Mouse (Mus musculus): ENCODE measurements around the gene Rpl10a. TPM values are rescaled to one million over a fixed set of nuclear protein-coding genes. Genes with fewer than 3 reads are reported as not detected.

The Rpl10a gene
- polyA plus RNA-seq, 1 experiment from 2014 or later: 733 TPM

DNA sequence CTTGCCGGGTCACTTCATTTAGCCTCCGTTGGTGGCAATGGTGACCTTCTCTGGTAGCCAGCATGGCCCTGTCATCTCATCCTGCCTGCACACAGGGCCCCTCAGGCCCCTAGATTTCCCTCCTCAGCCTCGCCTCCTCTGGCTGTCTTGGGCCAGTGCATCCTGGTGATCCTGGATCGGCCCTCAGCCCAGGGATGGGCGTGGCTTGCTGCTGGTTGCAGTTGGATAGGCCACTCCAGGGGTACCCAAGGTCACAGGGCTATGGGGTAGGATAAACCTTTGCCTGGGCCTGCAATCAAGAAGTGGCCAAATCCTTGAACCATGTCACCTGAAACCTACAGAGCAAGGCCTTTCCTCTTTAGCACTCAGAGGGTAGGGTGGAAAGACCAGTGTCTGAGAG is 41.3 kb upstream of the Rpl10a start:
- no peak for DNase-seq (ENCODE audit: low spot score)
- Histone ChIP-seq H3K4me2 (no peak overlapping the region), H3K9ac (ENCODE audit: low read depth, low read length) (no peak overlapping the region), H3K27ac (ENCODE audit: low read depth, low read length) (no peak overlapping the region), H3K4me1 (replicated peaks; ENCODE audit: control insufficient read depth, insufficient read depth, low read length) (peaks cover 28% of the 10 kb centered on the region), H3K27me3 (replicated peaks; ENCODE audit: control insufficient read depth, insufficient read depth, low read length) (no peaks in the 10 kb centered on the region), H3K9me3 (ENCODE audit: control insufficient read depth, low read length) (no peaks in the 10 kb centered on the region), H3K4me3 (ENCODE audit: low read depth, low read length) (no peak overlapping the region), H3K36me3 (ENCODE audit: control insufficient read depth, insufficient read depth, low read length) (no peaks in the 10 kb centered on the region; the same call in 1 of the 2 replicates)
- ATAC-seq (replicated peaks; ENCODE audit: low FRiP score): no peak
- WGBS: 65% methylated on average over 5 of the region's 5 CpGs

DNA sequence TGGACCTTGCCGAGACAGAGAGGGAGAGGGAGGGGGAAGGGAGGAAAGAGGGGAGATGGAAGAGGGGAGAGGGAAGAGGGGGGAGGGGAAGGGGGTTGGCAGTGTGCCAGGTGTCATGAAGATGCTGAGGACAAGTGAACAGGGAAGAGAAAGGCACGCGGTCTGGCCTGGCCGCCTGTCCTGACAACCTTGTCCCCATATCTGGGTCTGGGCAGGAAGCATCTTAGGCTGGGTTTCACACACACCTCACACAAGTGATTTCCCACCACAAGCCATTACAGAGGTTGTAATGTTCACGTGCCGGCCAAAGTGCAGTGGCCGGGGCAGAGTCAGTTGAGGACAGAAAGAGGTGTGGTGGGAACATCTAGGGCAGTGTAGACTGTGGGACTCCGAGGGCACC is 40.7 kb upstream of the Rpl10a start:
- Histone ChIP-seq H3K27ac (ENCODE audit: low read depth, low read length) (no peak overlapping the region), H3K9ac (ENCODE audit: low read depth, low read length) (no peak overlapping the region), H3K36me3 (ENCODE audit: control insufficient read depth, insufficient read depth, low read length) (peaks cover 3% of the 10 kb centered on the region; the same call in 1 of the 2 replicates), H3K4me1 (replicated peaks; ENCODE audit: control insufficient read depth, insufficient read depth, low read length) (peaks cover 28% of the 10 kb centered on the region), H3K4me3 (ENCODE audit: low read depth, low read length) (no peak overlapping the region), H3K9me3 (ENCODE audit: control insufficient read depth, low read length) (no peaks in the 10 kb centered on the region), H3K27me3 (replicated peaks; ENCODE audit: control insufficient read depth, insufficient read depth, low read length) (no peaks in the 10 kb centered on the region), H3K4me2 (no peak overlapping the region)
- ATAC-seq (replicated peaks; ENCODE audit: low FRiP score) (no peak), DNase-seq (ENCODE audit: low spot score) (no peak)
- 61% methylated on average over 8 of the region's 8 CpGs for WGBS

DNA sequence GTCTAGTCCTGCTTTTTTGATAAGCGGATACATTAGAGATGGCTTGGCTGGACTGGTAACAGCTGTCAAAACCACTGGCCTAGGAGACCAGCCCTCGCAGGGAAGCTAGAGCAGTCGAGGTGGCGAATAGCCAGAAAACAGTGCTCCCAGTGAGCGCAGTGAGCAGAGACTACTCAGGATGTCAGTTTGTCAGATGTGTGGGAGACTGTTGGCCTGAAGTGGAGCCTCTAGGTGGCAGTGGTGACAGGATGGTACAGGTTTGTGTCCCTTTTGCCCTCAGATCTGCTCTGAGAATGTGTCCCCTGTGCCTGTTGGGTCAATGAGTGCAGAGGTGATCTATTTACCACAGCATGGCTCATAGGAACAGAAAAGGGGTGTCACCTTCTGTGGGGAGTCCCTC is 40.3 kb upstream of the Rpl10a start:
- H3K9ac ChIP-seq (ENCODE audit: low read depth, low read length): no peak overlapping the region
- no peaks in the 10 kb centered on the region for H3K27me3 ChIP-seq (replicated peaks; ENCODE audit: control insufficient read depth, insufficient read depth, low read length)
- H3K27ac ChIP-seq (ENCODE audit: low read depth, low read length): no peak overlapping the region
- no peak overlapping the region for H3K4me3 ChIP-seq (ENCODE audit: low read depth, low read length)
- no peak overlapping the region for H3K4me2 ChIP-seq
- no peak; the same call in 1 of the 2 replicates for ATAC-seq (replicated peaks; ENCODE audit: low FRiP score)
- H3K9me3 ChIP-seq (ENCODE audit: control insufficient read depth, low read length): no peaks in the 10 kb centered on the region
- peaks cover 3% of the 10 kb centered on the region; the same call in 1 of the 2 replicates for H3K36me3 ChIP-seq (ENCODE audit: control insufficient read depth, insufficient read depth, low read length)
- peaks cover 28% of the 10 kb centered on the region for H3K4me1 ChIP-seq (replicated peaks; ENCODE audit: control insufficient read depth, insufficient read depth, low read length)
- DNase-seq (ENCODE audit: low spot score): no peak
- 78% methylated on average over 5 of the region's 5 CpGs for WGBS

DNA sequence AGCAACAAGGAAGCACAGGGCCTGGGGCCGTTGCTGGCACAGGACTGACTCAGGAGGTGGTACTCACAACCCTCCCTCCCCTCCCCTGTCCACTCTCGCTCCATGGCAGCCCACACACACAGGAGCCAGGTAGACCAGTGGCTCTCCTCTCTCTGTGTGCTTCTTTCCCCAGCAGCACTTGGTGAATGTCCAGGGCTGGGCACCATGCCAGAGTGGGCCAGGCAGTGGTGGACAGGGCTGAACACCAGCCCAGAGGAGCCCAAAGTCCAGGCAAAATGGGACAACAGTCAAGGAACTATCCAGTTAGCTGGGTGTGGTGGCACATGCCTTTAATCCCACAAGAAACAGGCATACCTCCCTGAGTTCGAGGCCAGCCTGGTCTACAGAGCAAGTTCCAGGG is 38.0 kb upstream of the Rpl10a start:
- H3K27ac ChIP-seq (ENCODE audit: low read depth, low read length): no peak overlapping the region
- H3K9me3 ChIP-seq (ENCODE audit: control insufficient read depth, low read length): no peaks in the 10 kb centered on the region
- ATAC-seq (replicated peaks; ENCODE audit: low FRiP score) (no peak), DNase-seq (ENCODE audit: low spot score) (no peak)
- H3K36me3 ChIP-seq (ENCODE audit: control insufficient read depth, insufficient read depth, low read length): peaks cover 3% of the 10 kb centered on the region; the same call in 1 of the 2 replicates
- H3K27me3 ChIP-seq (replicated peaks; ENCODE audit: control insufficient read depth, insufficient read depth, low read length): no peaks in the 10 kb centered on the region
- H3K4me3 ChIP-seq (ENCODE audit: low read depth, low read length): no peak overlapping the region
- no peak overlapping the region for H3K4me2 ChIP-seq
- peaks cover 33% of the 10 kb centered on the region for H3K4me1 ChIP-seq (replicated peaks; ENCODE audit: control insufficient read depth, insufficient read depth, low read length)
- WGBS: 76% methylated on average over 3 of the region's 3 CpGs
- H3K9ac ChIP-seq (ENCODE audit: low read depth, low read length): no peak overlapping the region

DNA sequence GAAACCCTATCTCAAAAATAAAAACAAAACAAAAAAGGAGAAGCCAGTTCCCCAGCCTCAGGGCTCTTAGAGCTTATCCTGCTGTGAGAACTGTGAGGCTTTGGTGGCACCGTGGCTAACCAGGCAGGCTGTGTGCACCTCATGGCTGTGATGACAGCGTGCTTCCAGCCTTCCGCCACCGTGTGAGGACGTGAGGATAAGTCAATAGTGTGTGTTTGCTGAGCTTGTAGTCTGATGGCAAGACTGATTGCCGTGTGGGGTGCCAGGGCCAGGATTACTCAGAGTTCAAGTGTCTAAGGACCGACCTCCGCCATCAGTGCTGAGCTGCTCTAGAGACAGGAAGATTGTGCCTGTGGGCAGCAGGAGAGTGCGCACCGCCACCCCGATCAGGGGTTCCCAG is 37.6 kb upstream of the Rpl10a start:
- Histone ChIP-seq H3K4me2 (no peak overlapping the region), H3K36me3 (ENCODE audit: control insufficient read depth, insufficient read depth, low read length) (peaks cover 3% of the 10 kb centered on the region; the same call in 1 of the 2 replicates), H3K9ac (ENCODE audit: low read depth, low read length) (no peak overlapping the region), H3K27ac (ENCODE audit: low read depth, low read length) (no peak overlapping the region), H3K27me3 (replicated peaks; ENCODE audit: control insufficient read depth, insufficient read depth, low read length) (no peaks in the 10 kb centered on the region), H3K4me3 (ENCODE audit: low read depth, low read length) (no peak overlapping the region), H3K4me1 (replicated peaks; ENCODE audit: control insufficient read depth, insufficient read depth, low read length) (peaks cover 33% of the 10 kb centered on the region), H3K9me3 (ENCODE audit: control insufficient read depth, low read length) (no peaks in the 10 kb centered on the region)
- no peak for DNase-seq (ENCODE audit: low spot score)
- WGBS: 63% methylated on average over 11 of the region's 11 CpGs
- ATAC-seq (replicated peaks; ENCODE audit: low FRiP score): no peak

DNA sequence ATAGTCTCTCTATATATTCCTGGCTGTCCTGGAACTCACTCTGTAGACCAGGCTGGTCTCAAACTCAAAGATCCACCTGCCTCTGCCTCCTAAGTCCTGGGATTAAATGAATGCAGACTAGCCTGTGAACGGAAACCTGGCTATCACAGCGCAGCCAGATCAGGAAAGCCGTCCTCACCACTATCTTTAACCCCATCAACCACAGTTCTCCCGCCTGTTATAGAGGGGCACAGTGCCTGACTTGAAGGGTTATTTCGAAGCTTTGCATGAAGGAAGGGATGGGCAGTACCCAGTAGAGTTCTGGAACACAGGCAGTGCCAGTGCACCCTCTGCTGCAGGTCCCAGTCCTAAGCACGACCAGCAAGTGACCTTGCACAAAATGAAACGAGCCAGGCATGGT is 36.9 kb upstream of the Rpl10a start:
- ATAC-seq (replicated peaks; ENCODE audit: low FRiP score): no peak
- H3K36me3 ChIP-seq (ENCODE audit: control insufficient read depth, insufficient read depth, low read length): peaks cover 3% of the 10 kb centered on the region; the same call in 1 of the 2 replicates

DNA sequence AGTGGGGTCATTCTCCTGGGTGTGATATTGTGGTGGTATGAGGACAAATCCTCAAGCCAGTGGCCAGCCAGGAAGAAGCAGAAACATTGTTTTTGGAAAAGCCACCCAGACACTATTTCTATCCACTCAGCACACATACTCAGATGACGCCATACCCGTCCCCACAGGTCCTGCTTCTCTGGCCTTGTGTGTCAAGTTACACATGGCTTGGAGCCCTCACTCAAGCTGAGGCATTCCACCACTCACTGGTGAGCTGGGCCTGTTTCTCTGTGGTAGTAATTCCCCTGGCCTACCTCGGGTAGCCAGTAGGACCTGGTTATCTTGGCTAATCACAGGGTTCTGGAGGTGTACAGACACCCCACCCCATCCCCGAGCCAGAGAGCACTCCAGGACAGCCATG is 34.6 kb upstream of the Rpl10a start:
- Histone ChIP-seq H3K9ac (ENCODE audit: low read depth, low read length) (no peak overlapping the region), H3K27ac (ENCODE audit: low read depth, low read length) (no peak overlapping the region), H3K27me3 (replicated peaks; ENCODE audit: control insufficient read depth, insufficient read depth, low read length) (no peaks in the 10 kb centered on the region), H3K36me3 (ENCODE audit: control insufficient read depth, insufficient read depth, low read length) (peaks cover 3% of the 10 kb centered on the region; the same call in 1 of the 2 replicates), H3K4me1 (replicated peaks; ENCODE audit: control insufficient read depth, insufficient read depth, low read length) (peaks cover 19% of the 10 kb centered on the region), H3K4me3 (ENCODE audit: low read depth, low read length) (no peak overlapping the region), H3K4me2 (no peak overlapping the region), H3K9me3 (ENCODE audit: control insufficient read depth, low read length) (no peaks in the 10 kb centered on the region)
- WGBS: 61% methylated on average over 4 of the region's 4 CpGs
- no peak for DNase-seq (ENCODE audit: low spot score)
- no peak for ATAC-seq (replicated peaks; ENCODE audit: low FRiP score)

More for the DNA sequence above, 36.9 kb upstream of the Rpl10a start:
- Histone ChIP-seq H3K4me1 (replicated peaks; ENCODE audit: control insufficient read depth, insufficient read depth, low read length) (peaks cover 28% of the 10 kb centered on the region), H3K27ac (ENCODE audit: low read depth, low read length) (no peak overlapping the region), H3K9ac (ENCODE audit: low read depth, low read length) (no peak overlapping the region), H3K4me2 (no peak overlapping the region), H3K9me3 (ENCODE audit: control insufficient read depth, low read length) (no peaks in the 10 kb centered on the region), H3K4me3 (ENCODE audit: low read depth, low read length) (no peak overlapping the region), H3K27me3 (replicated peaks; ENCODE audit: control insufficient read depth, insufficient read depth, low read length) (no peaks in the 10 kb centered on the region)
- 43% methylated on average over 7 of the region's 7 CpGs for WGBS
- DNase-seq (ENCODE audit: low spot score): no peak

DNA sequence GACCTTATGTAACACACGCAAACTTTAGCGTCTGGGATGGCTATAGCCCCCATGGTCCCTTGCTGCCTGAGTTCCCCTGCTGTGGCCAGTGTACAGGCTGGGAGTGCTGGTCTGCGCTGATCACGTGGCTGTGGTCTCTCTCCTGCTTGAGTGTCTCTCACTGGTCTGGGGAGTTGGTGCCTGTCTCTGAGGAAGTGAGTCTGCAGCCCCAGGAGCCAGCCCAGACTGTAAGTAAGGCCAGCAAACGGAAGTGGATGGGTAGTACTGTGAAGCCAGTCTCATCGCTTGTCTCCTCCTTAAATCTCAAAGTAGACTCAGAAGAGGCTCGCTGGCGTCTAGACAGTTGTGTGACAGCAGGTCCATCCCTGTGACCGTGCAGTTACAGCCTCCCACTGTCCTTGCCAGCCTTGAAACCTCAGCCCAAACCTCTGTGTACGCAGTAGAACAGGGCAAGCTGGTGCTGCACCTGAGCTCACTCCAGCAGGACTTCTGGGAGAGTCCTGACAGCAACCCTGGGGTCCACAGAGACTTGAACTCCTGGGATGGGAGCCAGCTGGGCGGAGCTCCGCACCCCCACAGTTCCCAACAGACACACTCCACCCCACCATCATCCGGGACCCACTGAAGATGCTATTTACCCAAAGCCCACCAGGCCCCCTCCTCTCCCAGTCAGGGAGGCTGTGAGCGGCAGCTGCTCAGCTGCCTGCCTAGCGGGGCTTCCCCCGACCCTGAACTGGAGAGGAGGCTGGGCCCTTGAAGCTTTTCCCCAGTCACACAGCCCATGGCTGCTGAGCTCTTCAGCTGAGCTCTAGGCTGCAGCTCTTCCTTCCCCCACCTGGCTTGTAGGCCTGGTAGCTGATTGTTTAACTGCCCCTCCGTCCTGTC is 33.6 kb upstream of the Rpl10a start:
- DNase-seq (ENCODE audit: low spot score) (no peak), ATAC-seq (replicated peaks; ENCODE audit: low FRiP score) (no peak)
- peaks cover 21% of the 10 kb centered on the region for H3K4me1 ChIP-seq (replicated peaks; ENCODE audit: control insufficient read depth, insufficient read depth, low read length)
- no peaks in the 10 kb centered on the region for H3K9me3 ChIP-seq (ENCODE audit: control insufficient read depth, low read length)
- H3K9ac ChIP-seq (ENCODE audit: low read depth, low read length): no peak overlapping the region
- H3K4me2 ChIP-seq: no peak overlapping the region
- H3K36me3 ChIP-seq (ENCODE audit: control insufficient read depth, insufficient read depth, low read length): peaks cover 3% of the 10 kb centered on the region; the same call in 1 of the 2 replicates
- H3K27ac ChIP-seq (ENCODE audit: low read depth, low read length): no peak overlapping the region
- no peaks in the 10 kb centered on the region for H3K27me3 ChIP-seq (replicated peaks; ENCODE audit: control insufficient read depth, insufficient read depth, low read length)
- WGBS: 66% methylated on average over 17 of the region's 17 CpGs
- no peak overlapping the region for H3K4me3 ChIP-seq (ENCODE audit: low read depth, low read length)

DNA sequence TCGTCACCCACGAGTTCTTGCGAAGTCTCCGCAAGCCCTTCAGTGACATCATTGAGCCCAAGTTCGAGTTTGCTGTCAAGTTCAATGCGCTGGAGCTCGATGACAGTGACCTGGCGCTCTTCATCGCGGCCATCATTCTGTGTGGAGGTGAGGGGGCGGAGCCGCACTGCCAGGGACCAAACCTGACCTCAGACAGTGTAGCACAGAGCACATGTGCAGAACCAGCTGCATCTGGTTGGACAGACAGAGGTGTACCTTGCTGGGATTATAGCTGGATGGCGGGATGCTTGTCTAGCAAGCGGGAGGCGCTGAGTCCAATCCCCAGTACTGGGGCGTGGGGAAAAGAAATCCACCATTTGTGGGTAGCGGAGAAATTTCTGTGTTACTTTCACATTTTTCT is 29.4 kb upstream of the Rpl10a start:
- 94% methylated on average over 17 of the region's 17 CpGs for WGBS

More for the DNA sequence above, 29.4 kb upstream of the Rpl10a start:
- ATAC-seq (replicated peaks; ENCODE audit: low FRiP score) (no peak), DNase-seq (ENCODE audit: low spot score) (no peak)
- H3K9ac ChIP-seq (ENCODE audit: low read depth, low read length): no peak overlapping the region
- no peak overlapping the region for H3K27ac ChIP-seq (ENCODE audit: low read depth, low read length)
- no peaks in the 10 kb centered on the region; the same call in 1 of the 2 replicates for H3K36me3 ChIP-seq (ENCODE audit: control insufficient read depth, insufficient read depth, low read length)
- no peaks in the 10 kb centered on the region; the same call in 1 of the 2 replicates for H3K27me3 ChIP-seq (replicated peaks; ENCODE audit: control insufficient read depth, insufficient read depth, low read length)
- no peak overlapping the region for H3K4me3 ChIP-seq (ENCODE audit: low read depth, low read length)
- peaks cover 15% of the 10 kb centered on the region for H3K4me1 ChIP-seq (replicated peaks; ENCODE audit: control insufficient read depth, insufficient read depth, low read length)
- no peak overlapping the region for H3K4me2 ChIP-seq
- no peaks in the 10 kb centered on the region for H3K9me3 ChIP-seq (ENCODE audit: control insufficient read depth, low read length)

All from liver, embryonic 11.5 days (tissue).